Mouse (Mus musculus) subcutaneous adipose tissue, adult 2 months (tissue): Measurements from ENCODE around the gene Mrln. TPM values are rescaled to one million over a fixed set of nuclear protein-coding genes. Genes with fewer than 3 reads are reported as not detected.

Experiments used
- polyA plus RNA-seq: library from polyadenylated mRNA; depleted of rRNA; stranded (reverse); fragments of >200 nt; gene quantifications from 2 replicates; pipeline ENCODE4 v1.2.3, GENCODE M21; 2012; ENCODE audit warnings: low replicate concordance; rRNA removed

Mrln gene
- polyA plus RNA-seq, result 0.85 TPM in 1 of 2 replicates, not detected in the other

DNA sequence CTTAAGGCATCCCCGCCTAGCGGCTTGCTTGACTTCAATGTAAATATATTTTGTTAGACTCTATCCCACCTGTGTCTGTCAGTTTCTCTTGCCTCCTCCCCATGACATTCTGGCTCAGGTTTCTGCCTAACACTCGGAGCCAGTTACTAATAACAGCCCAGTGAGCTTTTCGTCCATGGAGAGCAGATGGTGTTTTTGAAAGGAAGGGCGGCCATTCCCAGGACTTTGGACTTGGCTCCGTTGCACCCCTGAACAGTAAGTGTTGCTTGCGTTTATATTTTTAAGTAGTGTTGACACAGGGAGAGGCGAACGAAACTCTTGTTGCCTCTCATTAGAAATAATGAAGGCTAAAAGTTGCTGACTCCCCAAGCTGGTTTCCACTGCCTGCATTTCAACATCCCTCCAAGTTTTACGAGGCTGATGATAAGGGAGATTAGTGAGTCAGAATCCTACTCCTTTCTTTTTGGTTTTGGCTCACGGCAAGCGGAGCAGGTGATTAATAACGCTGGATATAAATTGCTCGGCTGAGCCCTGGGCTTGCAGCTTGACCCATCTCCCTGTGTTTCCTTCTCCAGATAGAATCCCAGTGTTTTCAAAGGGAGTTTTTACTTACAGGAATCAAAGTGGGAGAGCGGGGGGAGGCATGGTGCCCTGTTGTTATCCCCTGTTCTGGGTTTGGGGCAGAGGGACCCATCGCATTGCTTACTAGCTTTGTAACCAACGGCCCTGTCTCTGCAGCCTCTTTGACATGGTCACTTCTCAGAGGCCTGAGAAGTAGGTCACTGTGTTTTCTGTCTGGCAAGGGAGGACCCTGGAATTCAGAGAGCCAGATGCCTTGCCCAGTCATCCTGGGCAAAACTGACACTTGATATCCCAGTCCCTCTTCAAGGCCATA, at the start of gene Mrln:
Gene Mrln, plus strand, starts transcription at position 160 of the 895 bp plus-strand sequence.

DNA sequence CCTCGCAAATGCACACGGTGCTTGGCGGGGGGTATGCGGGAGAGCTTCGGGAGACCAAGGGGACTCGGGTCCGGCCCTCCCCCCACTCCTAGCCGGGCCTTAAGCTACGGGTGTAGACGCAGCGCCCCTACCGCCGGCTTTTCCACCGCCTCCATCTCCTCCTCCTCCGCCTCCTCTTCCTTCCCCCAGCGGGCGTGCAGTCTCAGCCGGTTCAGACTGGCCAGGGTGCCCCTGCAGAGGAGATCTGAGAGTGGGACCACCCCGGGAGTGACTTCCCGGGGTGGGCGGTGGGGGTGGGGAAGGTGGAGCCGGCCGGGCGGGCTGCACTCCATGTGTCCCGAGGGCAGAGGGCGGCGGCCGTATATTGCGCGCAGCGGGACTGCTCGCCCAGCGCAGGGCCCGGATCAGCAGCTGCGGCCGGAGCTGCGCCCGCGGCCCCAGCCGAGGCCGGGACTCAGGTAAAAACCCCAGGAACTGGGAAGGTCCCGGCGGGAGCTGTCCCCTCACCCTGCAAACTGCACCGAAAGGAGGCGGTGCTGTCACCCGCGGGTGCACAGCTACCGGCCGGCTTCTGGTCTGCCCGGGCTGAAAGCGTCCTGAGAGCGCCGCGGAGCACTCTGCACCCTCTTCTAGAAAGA, 40.6 kb downstream of the Mrln start, which contains the start of gene Slc16a9:
Gene Slc16a9, plus strand, starts transcription at position 180 of the 638 bp plus-strand sequence.

Other genes starting within 250 kb of the Mrln start
- 26.3 and 32.1 TPM in 2 replicates for gene Ccdc6, start 107.5 kb upstream of the Mrln start, polyA plus RNA-seq
- 4.0 and 12.9 TPM in 2 replicates for gene Slc16a9, start 40.4 kb downstream of the Mrln start, polyA plus RNA-seq
- 3.2 and 6.1 TPM in 2 replicates for gene Fam13c, start 235.8 kb downstream of the Mrln start, polyA plus RNA-seq